Mouse (Mus musculus) cerebellum, adult 11-12 months (tissue): Measurements from ENCODE around the gene Scn8a.

Experiments
- DNase-seq: peaks from one replicate; pipeline ENCODE4 v3.0.0; 2022

Scn8a gene

DNA sequence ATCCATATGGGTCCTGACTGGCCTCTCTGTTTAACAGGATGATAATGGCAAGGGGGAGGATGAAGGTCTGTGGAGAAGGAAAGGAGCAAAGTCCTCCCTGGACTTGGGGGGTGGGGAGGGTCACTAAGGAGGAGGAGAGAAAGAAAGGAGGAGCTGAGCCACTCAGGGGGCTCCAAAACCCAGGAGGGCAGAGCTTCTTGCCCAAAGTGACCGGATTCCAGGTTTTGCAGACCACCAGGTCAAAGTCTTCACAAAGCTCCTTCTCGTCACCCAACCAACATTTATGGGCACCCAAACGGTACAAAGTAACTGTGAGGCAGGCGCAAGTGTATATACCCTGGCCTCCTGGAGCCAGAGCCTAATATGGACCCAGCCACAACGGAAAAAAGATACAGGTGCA lies 206.0 kb downstream of the Scn8a start:
- DNase-seq = no peak

DNA sequence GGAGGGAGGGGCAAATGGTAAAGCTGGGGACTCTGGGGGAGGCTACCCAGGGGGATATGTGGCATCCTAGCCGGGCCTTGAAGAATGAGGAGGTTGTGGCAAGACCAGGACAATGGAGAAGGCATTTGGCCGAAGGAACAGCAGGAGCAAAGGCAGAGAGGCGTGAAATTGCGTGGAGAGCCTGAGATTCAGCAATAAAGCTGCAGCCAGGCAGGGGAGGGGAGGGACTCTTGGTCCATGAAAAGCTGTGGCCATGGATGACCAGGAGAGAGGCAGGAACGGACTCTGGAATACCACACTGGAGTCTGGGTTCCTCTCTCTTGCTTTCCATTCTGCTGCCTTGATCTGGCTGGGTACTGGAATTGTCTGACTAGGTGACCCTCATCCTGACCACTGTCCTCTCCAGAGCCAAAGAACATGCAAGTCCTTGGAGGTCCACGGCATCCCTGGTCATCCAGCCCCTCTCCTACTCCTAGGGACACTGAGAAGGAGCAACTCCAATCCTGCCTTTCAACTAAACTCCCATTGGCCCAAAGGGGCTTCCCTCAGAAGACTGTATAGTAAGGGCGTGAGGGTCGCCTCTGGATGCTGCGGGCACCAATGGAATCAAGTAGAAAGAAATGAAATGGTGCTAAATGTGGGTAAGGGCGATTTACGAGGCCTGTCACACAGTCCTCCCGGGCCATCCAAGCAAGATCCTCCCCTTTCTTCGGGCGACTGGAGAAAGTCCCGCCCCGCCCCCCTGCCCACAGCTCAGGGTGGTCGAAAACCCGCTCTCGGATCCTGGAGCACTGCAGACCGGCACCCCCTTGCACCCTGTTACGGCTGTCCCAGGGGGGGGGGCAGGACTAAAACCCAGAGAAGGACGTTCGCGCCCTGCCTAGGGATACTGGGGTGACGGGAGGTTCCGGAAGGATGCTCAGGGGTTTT lies 206.7 kb downstream of the Scn8a start:
- DNase-seq = no peak

DNA sequence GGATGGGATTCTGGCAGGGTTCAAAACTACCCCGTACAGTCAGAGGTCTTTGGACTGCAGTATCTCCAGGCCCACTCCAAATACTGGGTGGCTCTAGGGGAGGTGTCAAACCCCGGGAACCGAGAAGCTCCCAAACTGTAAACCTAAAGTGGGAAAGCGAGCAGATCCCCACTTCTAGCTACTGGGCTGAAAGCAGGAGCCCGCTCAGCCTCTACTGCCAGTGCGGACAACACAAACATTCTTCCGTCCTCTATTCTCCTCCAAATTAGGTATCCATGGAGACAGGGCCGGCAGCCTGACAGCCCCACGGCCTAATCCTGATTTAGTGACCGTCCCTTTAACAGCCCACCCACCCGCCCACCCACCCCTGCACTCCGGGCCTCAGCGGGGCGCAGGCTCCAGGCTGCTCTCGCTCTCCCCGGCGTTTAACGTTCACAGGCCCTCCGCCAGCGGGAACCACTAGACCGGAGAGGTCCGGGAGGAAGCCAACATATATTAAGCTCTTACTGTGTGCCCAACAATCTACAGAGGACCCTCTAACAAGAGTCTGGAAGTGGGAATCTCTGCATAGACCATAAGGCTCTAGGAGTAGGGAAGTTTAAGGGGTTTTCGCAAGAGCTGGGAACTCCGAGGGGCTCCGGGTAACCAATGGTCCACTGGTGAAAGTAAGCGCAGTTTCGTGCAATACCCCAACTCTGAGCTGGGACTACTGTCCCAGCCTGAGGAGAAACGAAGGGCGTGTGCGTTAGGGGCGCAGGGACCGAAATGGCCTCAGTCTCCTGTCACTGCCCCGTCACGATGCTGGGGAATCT lies 207.5 kb downstream of the Scn8a start:
- DNase-seq = no peak

DNA sequence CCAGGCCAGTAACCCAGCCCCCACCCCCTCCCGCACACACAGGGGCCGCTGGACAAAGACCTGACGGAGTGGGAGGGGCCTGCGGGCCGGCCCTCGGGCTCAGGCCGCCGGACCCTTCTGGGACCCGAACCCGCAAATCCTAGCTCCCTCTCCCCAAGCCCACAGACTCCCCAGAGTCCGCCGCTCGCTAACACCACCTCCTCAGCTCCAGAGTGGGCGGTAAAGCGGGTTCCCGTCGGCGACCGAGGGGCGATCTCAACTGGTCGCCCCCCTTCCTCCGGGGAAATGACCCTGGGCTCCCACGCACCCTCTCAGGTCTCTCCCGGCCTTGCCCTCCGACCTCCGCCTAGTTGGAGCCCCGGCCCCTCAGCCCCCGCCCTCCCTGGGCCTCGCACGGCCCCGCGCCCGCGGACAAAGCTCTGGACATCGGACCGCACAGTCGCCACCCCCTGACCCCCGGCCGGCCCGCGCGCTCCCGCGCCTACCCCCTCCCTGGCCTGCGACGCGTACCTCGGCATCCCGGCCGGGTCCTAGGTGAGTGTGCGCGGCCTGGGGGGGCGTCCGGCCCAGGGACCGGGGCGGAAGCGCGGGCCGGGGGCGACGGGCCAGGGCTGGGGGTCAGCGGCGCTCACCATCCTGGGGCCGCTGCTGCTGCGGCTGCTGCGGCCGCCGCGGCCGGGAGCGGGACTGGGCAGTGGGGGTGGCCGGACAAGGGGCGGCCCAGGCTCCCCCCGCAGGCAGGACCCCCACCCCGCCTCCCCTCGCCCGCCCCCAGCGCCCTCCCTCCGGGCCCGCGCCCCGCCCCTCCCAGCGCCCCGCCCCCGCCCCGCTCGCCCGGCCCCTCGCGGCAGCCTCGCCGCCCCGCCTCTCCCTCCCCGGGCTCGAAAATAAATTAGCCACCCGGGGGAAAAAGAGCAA lies 208.4 kb downstream of the Scn8a start, which contains the start of gene Fignl2:
TSS of gene Fignl2 (minus strand) at position 755 of the 918 bp plus-strand sequence.
- no peak for DNase-seq

DNA sequence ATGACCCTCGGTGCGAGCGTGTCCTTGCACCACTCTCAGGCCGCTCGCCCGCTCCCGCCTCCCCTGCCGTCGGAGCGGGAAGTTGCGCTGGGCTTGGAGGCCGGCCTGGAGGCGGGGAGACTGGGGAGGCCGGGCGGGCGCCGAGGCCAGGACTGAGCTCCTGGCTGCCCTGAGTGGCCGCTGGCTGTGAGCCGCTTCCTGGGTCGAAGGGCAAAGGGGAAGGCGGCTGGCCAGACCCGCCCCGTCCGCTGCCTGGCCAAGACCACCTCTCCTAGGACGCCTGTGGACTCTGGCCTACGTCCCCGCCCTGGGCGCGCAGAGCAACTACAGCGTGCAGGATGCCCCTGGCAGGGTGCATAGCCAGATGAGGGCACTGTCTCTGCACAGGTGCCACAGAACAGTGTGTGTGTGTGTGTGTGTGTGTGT lies 209.1 kb downstream of the Scn8a start:
- peak; percentile 51 for DNase-seq

DNA sequence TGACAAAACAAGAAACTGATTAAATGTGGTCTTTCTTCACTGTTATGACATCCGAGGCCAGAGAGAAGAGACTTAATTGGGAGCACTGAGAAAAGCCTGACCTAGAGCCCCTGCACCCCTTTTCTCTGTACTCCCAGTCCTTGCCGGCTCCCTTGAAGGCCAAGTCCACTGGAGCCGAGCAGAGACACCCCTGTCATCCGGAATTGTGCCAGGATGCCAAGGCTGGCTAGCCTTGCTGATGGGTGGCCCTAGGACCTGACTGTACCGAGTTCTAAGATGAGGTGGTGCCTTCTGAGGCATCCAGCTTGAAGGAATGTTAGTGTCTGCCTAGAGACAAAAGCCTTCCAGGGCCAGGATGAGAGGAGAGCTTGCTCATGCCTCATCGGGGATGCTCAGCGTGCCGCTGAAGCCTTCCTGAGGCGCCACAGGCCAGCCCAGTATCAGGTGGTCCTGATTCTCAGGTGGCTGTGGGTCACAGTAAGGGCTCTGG lies 210.4 kb downstream of the Scn8a start:
- DNase-seq = no peak

DNA sequence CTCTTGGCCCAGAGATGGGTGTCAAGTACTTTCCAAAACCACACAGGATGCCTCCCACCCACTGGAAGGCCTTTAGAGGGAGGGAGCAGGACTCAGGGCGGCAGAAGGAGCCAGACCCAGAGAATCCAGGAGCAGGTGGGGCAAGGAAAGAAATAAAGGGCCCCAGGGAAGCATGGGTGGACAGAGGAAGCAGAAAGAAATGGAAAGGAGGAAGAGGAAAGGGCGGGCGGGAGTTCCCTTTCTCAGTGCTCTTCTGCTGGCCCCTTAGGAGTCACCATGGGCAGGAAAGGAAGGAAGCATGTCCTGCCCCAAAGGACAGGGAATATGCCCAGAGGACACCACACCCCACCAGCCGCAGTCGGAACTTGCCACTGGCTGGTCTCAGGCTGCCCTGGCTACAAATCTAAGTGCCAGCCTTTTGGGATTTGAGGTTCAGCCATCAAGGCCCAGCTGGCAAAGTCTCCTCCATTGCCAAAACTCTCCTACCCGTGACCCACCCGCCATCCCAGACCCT lies 211.4 kb downstream of the Scn8a start:
- DNase-seq = no peak

DNA sequence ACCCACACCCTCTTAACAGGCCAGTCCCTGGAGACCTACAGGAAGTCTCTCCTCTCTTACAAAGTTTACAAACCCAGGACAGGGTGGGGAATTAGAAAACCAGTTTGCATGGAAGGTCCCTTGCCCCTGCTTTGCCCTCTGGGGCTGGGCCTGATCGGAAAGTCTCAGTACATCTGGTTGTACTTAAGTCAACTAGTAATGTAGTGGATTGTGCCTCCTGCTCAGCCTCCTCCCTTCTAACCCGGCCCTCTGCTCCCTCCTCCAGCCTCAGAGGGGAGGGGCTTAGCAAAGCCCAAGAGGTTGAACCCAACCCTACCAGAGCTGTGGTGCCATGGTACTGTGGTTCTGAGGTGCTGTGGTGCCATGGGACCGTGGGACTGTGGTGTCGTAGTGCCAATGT lies 212.6 kb downstream of the Scn8a start:
- DNase-seq = no peak

DNA sequence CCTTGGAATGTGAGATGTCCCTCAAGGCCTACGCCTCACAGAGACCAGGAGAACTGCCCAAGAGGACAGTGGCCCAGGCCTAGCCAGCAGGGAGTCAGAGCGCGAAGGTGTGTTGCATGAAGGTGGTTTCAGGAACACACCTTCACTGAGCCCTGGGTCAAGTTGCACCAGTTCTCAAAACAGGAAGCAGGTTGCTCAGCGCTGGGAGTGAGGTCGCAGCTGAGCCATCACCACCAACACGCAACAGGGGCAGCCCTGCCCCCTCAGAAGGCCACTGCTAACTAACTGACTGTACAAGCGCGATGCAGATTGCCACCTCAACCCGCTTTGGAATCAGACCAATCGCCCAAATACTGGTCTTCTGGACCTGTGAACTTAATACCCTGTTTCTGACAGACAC lies 214.8 kb downstream of the Scn8a start:
- no peak for DNase-seq

DNA sequence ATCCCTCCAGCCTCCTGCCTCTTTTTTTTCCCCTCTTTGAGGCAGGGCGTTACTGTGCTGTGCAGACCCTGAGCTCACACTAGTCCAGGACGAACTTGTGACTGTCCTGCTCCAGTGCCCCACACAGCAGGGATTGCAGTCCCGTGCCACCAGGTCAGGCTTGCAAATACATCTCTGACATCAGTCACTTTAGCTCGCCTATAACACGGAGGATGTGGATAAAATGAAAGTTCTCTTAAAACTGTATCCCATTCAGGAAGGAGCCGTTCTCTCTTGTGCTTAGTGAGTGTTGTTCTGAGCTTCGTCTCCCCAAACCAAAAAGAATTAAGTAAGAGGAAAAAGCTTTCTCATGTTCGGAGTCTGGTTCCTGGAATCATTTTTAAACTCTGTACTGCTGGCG lies 216.8 kb downstream of the Scn8a start:
- no peak for DNase-seq

DNA sequence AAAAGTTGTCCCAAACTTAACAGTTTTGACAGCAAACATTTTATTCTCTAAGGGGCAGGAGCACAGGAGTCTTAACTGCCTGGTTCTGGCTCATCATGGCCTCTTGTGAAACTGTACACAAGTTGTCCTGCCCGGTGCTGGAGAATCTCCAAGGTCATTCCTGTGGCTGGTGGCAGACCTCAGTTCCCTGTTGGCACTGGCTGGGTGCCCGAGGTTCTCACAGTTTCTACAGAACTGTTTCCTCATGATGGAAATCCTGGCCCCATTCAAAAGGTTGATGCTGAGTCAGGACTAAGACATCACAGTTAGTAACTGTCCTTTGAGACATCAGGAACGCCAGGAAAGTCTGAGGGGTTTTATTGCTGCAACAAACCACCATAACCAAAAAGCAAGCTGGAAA lies 217.3 kb downstream of the Scn8a start:
- DNase-seq = no peak

DNA sequence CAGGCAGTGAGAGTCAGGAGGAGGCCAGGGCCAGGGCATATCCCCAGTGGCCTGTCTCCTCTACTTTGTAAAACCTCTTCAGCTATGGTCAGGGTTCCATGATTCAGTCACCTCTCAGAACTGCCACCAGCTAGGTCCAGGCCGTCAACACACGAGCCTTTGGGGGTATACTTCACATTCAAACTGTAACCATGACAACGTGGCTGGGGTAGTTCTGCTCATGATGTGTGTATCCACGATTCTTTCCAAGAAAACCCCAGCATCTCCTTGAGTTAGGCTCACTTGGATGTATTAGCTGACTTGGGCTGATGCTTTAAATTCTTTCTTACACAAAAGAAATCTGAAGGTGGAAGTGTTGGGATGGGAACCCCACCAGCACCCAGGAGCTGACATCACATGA lies 218.6 kb downstream of the Scn8a start:
- DNase-seq = no peak

DNA sequence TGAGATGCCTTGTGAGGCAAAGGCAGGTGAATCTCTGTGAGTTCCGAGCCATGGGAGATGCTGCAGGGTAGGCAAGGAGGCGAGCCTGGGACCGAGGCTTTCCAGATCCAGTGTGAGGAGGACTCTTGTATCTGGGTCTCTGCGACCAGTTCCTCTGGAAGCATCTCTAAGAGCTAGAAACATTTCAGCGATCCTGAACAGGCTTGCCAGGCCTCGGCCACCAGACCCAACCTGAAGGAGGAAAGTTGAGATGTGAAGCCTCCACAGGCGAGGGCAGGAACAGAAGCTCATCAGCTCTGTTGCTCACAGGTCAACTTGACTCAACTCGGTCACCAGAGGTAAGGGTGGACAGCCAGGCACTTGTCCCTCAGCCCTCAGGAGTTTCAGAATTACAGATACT lies 221.9 kb downstream of the Scn8a start:
- DNase-seq = no peak

DNA sequence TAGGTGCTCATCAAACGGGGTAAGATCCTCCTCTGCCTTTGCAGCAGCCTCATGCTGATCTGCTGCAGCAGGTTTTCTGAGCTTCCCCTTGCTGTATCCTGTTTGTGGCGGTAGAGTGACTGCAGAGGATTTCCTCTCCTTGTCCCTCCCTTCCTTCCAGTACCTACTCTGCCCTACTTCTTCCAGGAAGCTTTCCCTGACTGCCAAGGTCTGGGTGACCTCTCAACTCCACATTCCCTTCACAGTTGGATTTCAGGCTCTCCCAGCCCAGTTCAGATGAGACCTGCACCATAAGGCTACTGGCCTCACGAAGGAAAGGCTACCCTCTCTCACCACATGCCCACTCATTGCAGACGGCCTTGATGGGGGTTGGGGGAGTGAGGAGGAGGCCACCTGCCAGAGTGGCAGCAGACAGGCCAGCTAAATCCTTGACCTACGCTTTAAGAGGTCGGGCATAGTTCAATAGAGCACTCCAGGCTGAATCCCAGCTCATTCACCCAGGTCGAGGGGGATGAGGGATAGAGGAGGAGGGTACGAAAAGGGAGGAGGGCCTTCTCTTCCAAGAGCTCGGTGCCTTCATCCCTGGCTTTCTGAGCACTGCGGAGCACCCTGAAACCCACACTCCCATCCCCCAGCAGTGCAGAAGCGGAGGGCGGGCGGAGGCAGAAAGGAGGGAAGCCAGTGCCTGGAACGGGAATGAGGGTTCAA lies 222.6 kb downstream of the Scn8a start:
- no peak for DNase-seq

DNA sequence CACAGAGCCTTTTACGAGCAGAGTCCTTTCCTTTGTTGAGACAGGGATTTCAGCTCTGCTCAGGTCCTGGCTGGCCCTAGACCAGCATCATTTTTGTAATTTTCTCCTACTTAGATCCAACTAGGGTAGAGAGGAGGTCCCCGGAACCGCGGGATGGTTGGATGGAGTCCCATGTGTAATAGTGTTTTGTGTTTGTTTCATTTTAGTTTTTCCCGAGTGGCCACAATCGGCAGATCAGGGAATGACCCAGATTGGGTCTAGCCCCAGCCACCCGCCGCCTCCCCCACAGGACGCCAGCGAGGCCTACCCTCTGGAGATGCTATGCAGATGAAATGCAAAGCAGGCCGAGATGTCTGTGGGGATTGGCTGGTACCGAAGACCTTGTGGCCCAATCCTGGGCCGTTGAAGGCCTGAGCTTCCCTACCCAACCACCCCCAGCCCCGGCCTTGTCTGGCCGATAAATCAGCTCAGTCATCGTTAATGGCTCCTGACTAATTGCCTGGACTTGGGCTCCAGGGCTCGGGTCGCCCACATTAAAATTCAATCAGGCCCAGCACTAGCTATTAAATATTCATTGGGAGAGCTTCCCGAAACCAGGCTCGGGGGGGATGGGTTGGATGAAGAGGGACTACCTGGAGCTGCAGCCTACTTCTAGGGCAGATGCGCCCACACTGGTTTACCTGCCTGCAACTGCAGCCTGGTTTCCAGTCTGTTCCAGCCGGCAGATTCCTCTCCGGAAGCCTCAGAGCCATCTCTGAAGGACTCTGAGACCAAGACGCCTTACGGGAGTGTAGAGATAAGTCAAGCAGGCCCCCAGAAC lies 223.4 kb downstream of the Scn8a start:
- peak; percentile 42 for DNase-seq

DNA sequence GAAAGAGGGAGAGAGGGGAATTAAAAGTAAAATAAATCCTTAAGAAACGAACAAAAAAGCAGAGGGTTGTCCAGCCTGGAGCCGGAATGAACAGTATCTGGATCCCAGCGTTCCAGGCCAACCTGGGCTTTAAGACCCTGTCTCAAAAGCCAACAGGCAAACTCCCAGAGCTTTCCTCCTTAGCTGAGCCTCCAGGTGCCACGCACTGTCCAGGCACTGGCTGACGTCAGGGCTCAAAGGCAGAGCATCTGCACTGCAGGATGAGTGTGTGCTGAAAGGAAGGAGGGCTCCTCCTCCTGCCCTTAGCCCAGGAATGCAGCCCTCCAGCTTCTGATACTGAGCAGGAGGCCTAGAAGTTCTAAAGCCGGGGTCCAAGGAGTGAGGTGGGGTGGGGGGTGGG lies 224.3 kb downstream of the Scn8a start:
- DNase-seq = no peak

DNA sequence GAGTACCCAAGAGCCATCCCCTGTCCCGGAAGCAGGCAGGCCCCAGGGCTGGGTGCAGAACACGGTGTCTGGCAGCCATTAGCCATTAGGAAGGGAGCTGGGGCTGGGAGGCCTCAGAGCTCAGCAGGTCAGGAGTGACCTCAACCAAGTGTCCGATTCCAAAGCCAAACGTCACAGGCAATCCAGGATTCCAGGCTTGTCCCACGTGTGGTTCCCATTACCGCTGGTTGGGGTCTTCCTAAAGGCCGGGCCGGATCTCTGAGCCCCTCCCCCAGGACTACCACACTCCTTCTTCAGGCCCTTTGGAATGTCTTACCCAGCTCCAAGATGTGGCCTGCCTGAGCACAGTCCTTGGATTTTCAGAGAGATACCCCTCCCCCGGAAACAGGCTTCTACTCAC lies 225.3 kb downstream of the Scn8a start:
- no peak for DNase-seq

DNA sequence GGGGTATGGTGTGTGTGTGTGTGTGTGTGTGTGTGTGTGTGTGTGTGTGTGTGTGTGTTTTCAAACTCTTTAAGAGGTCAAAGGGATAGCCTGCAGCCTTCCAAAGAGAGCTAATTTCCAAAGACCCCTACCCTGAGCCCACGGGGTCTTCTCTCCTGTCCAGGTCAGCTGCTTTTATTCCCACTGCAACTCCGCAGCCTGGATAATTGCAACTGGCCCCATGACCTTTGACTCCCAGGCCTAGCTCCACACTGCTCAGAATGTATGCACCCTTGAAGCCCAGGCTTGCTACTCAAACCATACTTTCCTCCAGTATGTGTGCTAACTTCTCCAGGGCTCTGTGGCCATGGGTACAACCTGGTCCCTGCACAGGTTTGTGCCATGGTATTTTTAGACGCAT lies 225.7 kb downstream of the Scn8a start:
- no peak for DNase-seq
